Mouse (Mus musculus) liver, embryonic 14.5 days (tissue): ENCODE measurements around the gene Il12rb1.

Source experiments
- CTCF ChIP-seq: IDR thresholded peaks from 2 replicates; pipeline ENCODE4 v1.5.1; 2016; ENCODE audit warnings: antibody characterized with exemption, low read depth, control low read depth
- EP300 ChIP-seq: IDR thresholded peaks from 2 replicates; pipeline ENCODE4 v1.6.1; 2016; ENCODE audit warnings: antibody characterized with exemption, low read depth

- TF ChIP-seq CTCF (peak; percentile 99), EP300 (no peak)
Measured at GRCm38 (mm10) chr8:70844523-70844922, 36.3 kb downstream of the Il12rb1 start.
